18 mouse cellular contexts compared by ENCODE assay signal in genomic region chr9:99786864-99787263, GRCm38 (mm10).
"Had no signal": no experiment of that assay in that cellular context is flagged by ENCODE, and none has a peak within 500 bp of the region (broad histone marks: within the 10 kb centered on the region; RNA-seq: fewer than 3 reads in every experiment).

No protein-coding gene starts in this region.

- ATAC-seq: forebrain, postnatal 0 days; hindbrain, embryonic 16.5 days; inflammation-experienced regulatory T-cells, adult 6 months; intestine, embryonic 15.5 days; intestine, postnatal 0 days had no signal

- DNase-seq: forebrain, postnatal 0 days; gastrocnemius, adult 2 months; gastrocnemius, postnatal 10 days; gastrocnemius, postnatal 25 days; heart, adult 11 months; heart, adult 2 months; heart, postnatal 14 days; heart, postnatal 36 days; kidney, adult 18-20 months; kidney, adult 9 months; kidney, postnatal 10 days; kidney, postnatal 25 days; kidney, postnatal 4 days; liver had no signal
